Mouse (Mus musculus): ENCODE results near the gene Ddx54.

Ddx54 gene

GRCm38 (mm10) chr5:120612442-120612821 is at the start of gene Ddx54, which contains the start of gene Rita1:
Gene Ddx54, plus strand, starts transcription at chr5:120612739.
Gene Rita1, minus strand, starts transcription at chr5:120612589.
- peak; percentile 92 to 99 for DNase-seq (ENCODE audit: low spot score in 2 of 2)

GRCm38 (mm10) chr5:120562956-120563913 is 49.3 kb upstream of the Ddx54 start:
- DNase-seq (ENCODE audit: low spot score in 2 of 2), result peak; percentile 28 to 48

DNA sequence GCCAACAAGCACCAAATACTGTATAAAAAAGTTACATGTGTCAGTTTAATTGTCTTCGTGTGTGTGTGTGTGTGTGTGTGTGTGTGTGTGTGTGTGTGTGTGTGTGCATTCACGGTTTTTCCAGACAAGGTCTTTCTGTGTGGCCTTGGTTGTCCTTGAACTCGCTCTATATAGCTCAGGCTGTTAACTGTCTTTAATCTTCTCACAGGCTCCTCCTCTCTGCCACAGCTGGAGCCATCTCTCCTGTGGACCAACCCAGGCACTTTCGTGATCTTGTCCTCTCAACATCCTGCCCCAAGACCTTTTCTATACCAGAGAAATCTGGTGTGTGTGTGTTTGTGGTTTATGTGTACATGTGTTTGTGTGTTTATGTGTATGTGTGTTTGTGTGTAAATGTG is 48.6 kb upstream of the Ddx54 start:
- no peak for DNase-seq (ENCODE audit: low spot score in 2 of 2)

DNA sequence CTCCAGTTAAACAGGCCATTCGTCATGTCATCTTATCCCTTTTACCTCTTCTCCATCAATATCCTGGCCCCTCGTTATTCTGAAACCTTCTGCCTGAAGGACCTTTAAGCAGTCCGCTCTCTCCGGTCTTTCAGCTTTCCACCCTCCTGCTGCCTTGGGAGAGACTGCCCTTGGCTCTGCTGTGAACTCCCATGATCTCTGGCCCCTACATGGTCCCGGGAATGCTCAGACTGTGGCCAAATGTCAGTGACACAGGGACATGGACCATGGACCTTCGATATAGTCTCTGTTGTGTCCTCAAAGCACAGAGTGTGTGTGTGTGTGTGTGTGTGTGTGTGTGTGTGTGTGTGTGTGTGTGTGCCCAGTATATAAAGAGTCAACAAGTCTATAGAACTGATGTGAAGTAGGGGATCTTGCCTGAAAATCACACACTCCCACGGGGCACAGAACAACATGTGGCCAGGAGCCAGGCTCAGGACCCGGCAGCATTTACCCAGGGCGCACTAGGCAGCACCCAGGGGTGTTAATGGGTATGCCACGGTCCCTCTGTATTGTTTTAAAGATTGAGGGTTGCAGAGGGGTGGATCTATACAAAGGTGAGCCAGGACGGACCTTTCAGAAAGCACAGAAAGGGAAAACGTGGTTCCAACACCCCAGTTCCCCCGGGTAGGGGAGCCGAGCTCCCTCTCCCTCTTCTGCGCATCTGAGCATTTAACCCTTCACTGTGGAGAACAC is 47.2 kb upstream of the Ddx54 start:
- no peak for DNase-seq (ENCODE audit: low spot score in 2 of 2)

DNA sequence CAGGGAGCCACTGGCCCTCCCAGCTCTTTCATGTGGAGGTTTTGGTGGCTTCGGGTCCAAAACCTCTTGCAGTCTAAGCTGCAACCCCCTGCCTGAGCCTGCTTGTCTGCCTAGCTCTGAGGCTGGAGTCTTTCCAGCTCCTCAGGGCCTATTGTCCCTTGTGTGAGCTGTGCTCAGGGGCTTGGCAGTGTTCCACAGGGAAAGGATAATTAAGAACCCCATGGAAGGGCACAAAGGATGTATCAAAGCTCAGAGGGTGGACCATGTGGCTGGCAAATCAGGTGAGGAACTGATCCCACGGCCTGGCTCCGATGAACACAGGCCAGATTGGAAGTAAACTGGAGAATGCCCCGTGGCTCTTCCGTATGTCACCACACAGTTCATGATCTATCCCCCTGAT is 46.4 kb upstream of the Ddx54 start:
- DNase-seq (ENCODE audit: low spot score in 2 of 2), result no peak

DNA sequence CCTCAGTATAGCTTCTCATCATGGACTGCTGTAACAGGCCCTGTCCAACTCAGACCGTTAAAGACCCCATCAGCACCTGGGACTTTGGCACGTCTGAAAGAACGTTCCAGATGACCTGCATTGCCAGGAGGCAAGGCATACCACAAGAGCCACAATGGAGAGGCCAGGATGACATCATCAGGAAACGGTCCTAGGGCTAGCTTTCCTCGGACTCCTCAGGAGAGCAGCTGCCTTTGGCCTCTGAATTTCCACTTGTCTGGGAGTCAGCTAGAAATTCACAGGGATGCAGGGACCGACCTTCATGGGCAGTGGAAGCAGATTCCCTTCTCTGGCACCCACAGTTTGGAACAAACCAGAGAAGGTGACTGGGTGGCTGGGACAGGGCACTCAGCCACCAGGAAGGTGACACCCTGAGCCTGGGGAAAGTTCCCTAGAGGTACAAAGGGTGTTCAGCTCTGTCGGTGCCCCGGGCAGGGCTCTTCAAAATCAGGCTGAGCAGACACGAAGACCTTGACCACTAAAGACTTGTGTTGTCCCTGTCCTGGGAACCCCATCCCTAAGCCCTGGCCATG is 45.8 kb upstream of the Ddx54 start:
- no peak for DNase-seq (ENCODE audit: low spot score in 2 of 2)

GRCm38 (mm10) chr5:120567253-120567701 is 45.3 kb upstream of the Ddx54 start:
- no peak for DNase-seq (ENCODE audit: low spot score in 2 of 2)

GRCm38 (mm10) chr5:120567761-120568211 is 44.8 kb upstream of the Ddx54 start:
- DNase-seq (ENCODE audit: low spot score in 2 of 2), result no peak

DNA sequence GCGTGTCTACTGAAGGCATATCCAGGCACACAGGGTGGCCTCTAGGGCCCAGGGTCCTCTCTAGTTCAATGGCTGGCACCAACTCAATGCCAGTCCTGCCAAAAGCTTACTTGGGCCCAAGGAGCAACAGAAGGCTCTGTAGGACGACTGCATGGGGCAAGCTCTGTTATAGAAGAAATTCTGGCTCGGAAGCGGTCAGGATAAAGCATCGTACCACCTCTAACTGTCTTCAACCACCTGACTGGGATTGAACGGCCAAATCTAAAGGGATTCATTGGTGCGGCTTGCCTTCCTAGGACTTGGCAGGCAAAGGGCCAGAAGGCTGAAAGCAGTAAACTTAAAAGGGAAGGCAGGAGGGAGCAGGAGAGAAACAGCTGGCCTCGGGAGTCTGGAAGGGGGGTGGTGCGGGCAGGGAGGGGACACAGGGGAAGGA is 44.2 kb upstream of the Ddx54 start:
- no peak for DNase-seq (ENCODE audit: low spot score in 2 of 2)

DNA sequence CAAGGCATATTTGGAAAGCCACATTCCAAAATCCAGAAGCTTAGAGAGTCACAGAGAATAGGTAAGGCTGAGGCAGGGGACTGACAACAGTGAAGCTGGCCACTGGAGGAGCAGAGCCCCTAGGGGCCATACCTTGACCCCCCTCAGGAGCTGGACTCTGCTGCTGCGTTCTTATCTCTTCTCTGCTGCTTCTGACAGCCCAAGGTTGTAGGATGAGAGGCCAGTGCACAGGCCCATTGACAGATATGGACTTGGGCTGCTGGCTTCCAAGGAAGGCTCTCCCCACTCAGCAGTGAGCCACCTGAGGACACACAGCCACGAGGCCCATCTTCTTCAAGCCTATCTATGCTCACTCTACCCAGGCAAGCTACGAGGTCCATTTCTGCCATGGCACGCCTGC is 43.6 kb upstream of the Ddx54 start:
- DNase-seq (ENCODE audit: low spot score in 2 of 2), result no peak

- no peak for DNase-seq (ENCODE audit: low spot score in 2 of 2)
These were observed 42.7 kb upstream of the Ddx54 start for GRCm38 (mm10) chr5:120569791-120570190.

DNA sequence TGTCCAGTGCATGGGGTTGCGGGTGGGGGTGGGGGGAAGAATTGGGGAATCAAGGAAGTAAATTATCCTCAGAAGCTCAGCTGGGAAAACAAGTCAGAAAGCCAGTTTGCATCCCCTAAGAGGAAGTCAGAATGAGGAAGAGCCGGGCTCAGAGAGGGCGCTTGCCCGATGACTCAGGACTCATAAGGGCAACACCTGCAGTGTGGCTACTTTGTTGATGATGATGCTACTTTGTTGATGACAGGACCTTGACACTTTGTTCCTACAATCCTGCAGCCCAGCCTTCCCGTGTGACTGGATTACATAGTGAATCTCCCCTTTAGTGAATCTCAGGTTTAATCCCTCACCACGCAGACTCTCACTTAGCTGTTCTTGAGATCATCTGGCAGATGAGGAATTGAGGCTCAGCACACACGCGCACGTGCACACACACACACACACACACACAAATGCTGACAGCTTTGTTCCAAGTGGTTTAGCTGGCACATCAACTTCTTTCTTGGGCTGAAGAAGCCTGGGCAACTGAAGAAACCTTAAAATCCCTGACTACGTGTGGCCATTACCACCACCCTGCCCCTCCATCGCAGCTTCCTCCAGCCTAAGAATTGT is 42.1 kb upstream of the Ddx54 start:
- DNase-seq (ENCODE audit: low spot score in 2 of 2), result no peak

- DNase-seq (ENCODE audit: low spot score in 2 of 2), result no peak
These were observed 41.3 kb upstream of the Ddx54 start for GRCm38 (mm10) chr5:120571056-120571740.

GRCm38 (mm10) chr5:120574469-120575063 is 38.0 kb upstream of the Ddx54 start:
- DNase-seq (ENCODE audit: low spot score in 2 of 2), result no peak

GRCm38 (mm10) chr5:120576781-120577301 is 35.7 kb upstream of the Ddx54 start:
- DNase-seq (ENCODE audit: low spot score in 2 of 2), result no peak

DNA sequence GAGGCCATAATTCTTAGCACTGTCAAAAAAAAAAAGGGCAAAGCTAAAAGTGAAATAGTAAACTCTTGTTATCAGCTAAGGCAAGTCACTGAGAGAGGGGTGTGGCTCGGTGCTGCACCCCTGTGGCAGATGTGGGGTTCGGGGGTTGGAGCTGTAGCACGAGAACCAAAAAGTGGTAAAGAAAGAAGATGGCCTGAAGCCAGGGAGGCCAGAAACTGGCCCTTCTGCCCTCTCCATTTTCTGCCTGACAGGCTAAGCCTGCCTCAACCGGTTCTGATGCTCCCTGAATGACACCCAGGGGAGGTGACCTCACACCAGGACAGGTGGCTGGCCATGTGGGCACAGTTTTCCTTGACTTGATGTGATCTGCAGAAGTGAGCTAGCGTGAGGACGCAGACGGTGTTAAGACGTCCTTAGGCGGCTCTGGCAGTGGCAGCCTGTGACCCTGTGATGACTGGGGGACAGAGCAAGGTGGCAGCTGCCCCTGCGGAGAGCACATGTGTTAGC is 34.6 kb upstream of the Ddx54 start:
- peak in 1 of 2 experiments; percentile 37 for DNase-seq (ENCODE audit: low spot score in 2 of 2)

- DNase-seq (ENCODE audit: low spot score in 2 of 2), result no peak
These were observed 33.9 kb upstream of the Ddx54 start for GRCm38 (mm10) chr5:120578504-120579081.

- peak in 1 of 2 experiments; percentile 77 for DNase-seq (ENCODE audit: low spot score in 2 of 2)
These were observed 33.2 kb upstream of the Ddx54 start for GRCm38 (mm10) chr5:120579211-120579897.
